Mouse (Mus musculus): ENCODE measurements around the gene Lmf1. TPM values are rescaled to one million over a fixed set of nuclear protein-coding genes. Genes with fewer than 3 reads are reported as not detected.

Gene Lmf1
- total and polyA plus RNA-seq, 3 experiments = 14.0 to 30.5 TPM; not detected in 1

GRCm38 (mm10) chr17:25590068-25590467, 11.2 kb downstream of the Lmf1 start:
- Histone ChIP-seq H3K4me1 (ENCODE audit: control insufficient read depth in 1 of 2, insufficient read depth in 2 of 2, low read length in 2 of 2) (no peaks in the 10 kb centered on the region), H3K9me3 (replicated peaks; ENCODE audit: insufficient read depth, low read length) (no peaks in the 10 kb centered on the region), H3K27ac (ENCODE audit: control insufficient read depth, low read depth, low read length) (no peak overlapping the region), H3K4me3 (ENCODE audit: control insufficient read depth in 1 of 2, insufficient read depth in 1 of 2, low read depth in 2 of 2, low read length in 2 of 2) (no peak overlapping the region), H3K9ac (ENCODE audit: control insufficient read depth, low read depth, low read length, poor library complexity, severe bottlenecking) (no peak overlapping the region), H3K36me3 (ENCODE audit: control insufficient read depth in 1 of 2, insufficient read depth in 2 of 2, low read length in 2 of 2) (no peaks in the 10 kb centered on the region; a peak in 1 of 4 replicates), H3K27me3 (ENCODE audit: control insufficient read depth in 1 of 2, insufficient read depth in 2 of 2, low read length in 2 of 2) (no peaks in the 10 kb centered on the region), H3K79me2 (ENCODE audit: control insufficient read depth, insufficient read depth, low read length, poor library complexity) (no peaks in the 10 kb centered on the region)
- no peak for TF ChIP-seq CHD2 (IDR thresholded peaks at IDR 0.05; ENCODE audit: low read length)
- TF ChIP-seq GABPA (IDR thresholded peaks at IDR 0.05; ENCODE audit: low read depth, low read length) = no peak
- no peak for TF ChIP-seq GATA1 (IDR thresholded peaks at IDR 0.05; ENCODE audit: low read depth, low read length)
- TF ChIP-seq ZNF384 (IDR thresholded peaks at IDR 0.05; ENCODE audit: low read depth, low read length) = no peak
- TF ChIP-seq ZC3H11A (IDR thresholded peaks at IDR 0.05; ENCODE audit: low read depth, low read length) = no peak
- TF ChIP-seq ZMIZ1 (IDR thresholded peaks at IDR 0.05; ENCODE audit: low read depth, low read length) = no peak
- TF ChIP-seq BHLHE40 (IDR thresholded peaks at IDR 0.05; ENCODE audit: borderline replicate concordance, low read depth, low read length) = no peak
- no peak for TF ChIP-seq E2F4 (IDR thresholded peaks at IDR 0.05; ENCODE audit: borderline replicate concordance, low read depth, low read length)
- no peak for TF ChIP-seq JUND (IDR thresholded peaks at IDR 0.05; ENCODE audit: low read depth, low read length)
- no peak for TF ChIP-seq ELF1 (IDR thresholded peaks at IDR 0.05; ENCODE audit: low read depth, low read length)
- no peak for TF ChIP-seq MYC (IDR thresholded peaks at IDR 0.05; ENCODE audit: low read depth, low read length)
- TF ChIP-seq ETS1 (IDR thresholded peaks at IDR 0.05; ENCODE audit: low read depth, low read length) = no peak
- no peak for TF ChIP-seq MYB (IDR thresholded peaks at IDR 0.05; ENCODE audit: low read depth, low read length)
- TF ChIP-seq MAFK (IDR thresholded peaks at IDR 0.05; ENCODE audit: borderline replicate concordance, low read depth, low read length) = no peak
- no peak for TF ChIP-seq ZKSCAN1 (IDR thresholded peaks at IDR 0.05; ENCODE audit: low read depth, low read length)
- TF ChIP-seq HCFC1 (IDR thresholded peaks at IDR 0.05; ENCODE audit: low read depth, low read length) = no peak
- no peak for TF ChIP-seq MAX (IDR thresholded peaks at IDR 0.05; ENCODE audit: low read length)
- no peak for DNase-seq (ENCODE audit: low read depth, low spot score)

GRCm38 (mm10) chr17:25590985-25591384, 12.1 kb downstream of the Lmf1 start:
- Histone ChIP-seq H3K9me3 (replicated peaks; ENCODE audit: insufficient read depth, low read length) (no peaks in the 10 kb centered on the region), H3K79me2 (ENCODE audit: control insufficient read depth, insufficient read depth, low read length, poor library complexity) (no peaks in the 10 kb centered on the region), H3K4me1 (ENCODE audit: control insufficient read depth in 1 of 2, insufficient read depth in 2 of 2, low read length in 2 of 2) (no peaks in the 10 kb centered on the region), H3K9ac (ENCODE audit: control insufficient read depth, low read depth, low read length, poor library complexity, severe bottlenecking) (no peak overlapping the region), H3K27me3 (ENCODE audit: control insufficient read depth in 1 of 2, insufficient read depth in 2 of 2, low read length in 2 of 2) (no peaks in the 10 kb centered on the region), H3K27ac (ENCODE audit: control insufficient read depth, low read depth, low read length) (no peak overlapping the region), H3K4me3 (ENCODE audit: control insufficient read depth in 1 of 2, insufficient read depth in 1 of 2, low read depth in 2 of 2, low read length in 2 of 2) (no peak overlapping the region), H3K36me3 (ENCODE audit: control insufficient read depth in 1 of 2, insufficient read depth in 2 of 2, low read length in 2 of 2) (no peaks in the 10 kb centered on the region; a peak in 1 of 4 replicates)
- TF ChIP-seq GABPA (IDR thresholded peaks at IDR 0.05; ENCODE audit: low read depth, low read length) (no peak), E2F4 (IDR thresholded peaks at IDR 0.05; ENCODE audit: borderline replicate concordance, low read depth, low read length) (no peak), CTCF (IDR thresholded peaks at IDR 0.05 in 2 of 3, conservative IDR thresholded peaks at IDR 0.05 in 1 of 3; ENCODE audit: control insufficient read depth in 1 of 3, insufficient read depth in 1 of 3, low read depth in 2 of 3, low read length in 3 of 3, poor library complexity in 1 of 3, severe bottlenecking in 1 of 3) (peak; percentile 47 to 64 (median 50)), NRF1 (IDR thresholded peaks at IDR 0.05; ENCODE audit: insufficient read depth, low read depth, low read length, poor library complexity, severe bottlenecking) (no peak), POLR2AphosphoS5 (IDR thresholded peaks at IDR 0.05; ENCODE audit: borderline replicate concordance, low read depth, low read length) (no peak), POLR2A (IDR thresholded peaks at IDR 0.05; ENCODE audit: control insufficient read depth in 1 of 2, insufficient read depth in 1 of 2, low read depth in 1 of 2, low read length in 2 of 2, poor library complexity in 1 of 2) (no peak), ZMIZ1 (IDR thresholded peaks at IDR 0.05; ENCODE audit: low read depth, low read length) (no peak), RAD21 (IDR thresholded peaks at IDR 0.05; ENCODE audit: low read depth, low read length) (peak; percentile 17), CHD2 (IDR thresholded peaks at IDR 0.05; ENCODE audit: low read length) (no peak)
- DNase-seq (ENCODE audit: low read depth, low spot score) = peak; percentile 34
